Mouse (Mus musculus) neural tube, embryonic 11.5 days (tissue): ENCODE measurements around the gene Mmadhc. TPM values are rescaled to one million over a fixed set of nuclear protein-coding genes. Genes with fewer than 3 reads are reported as not detected.
A peak's percentile ranks its signal among the peaks of the same experiment; 100 is the strongest.

Experiments
- ATAC-seq: fragments of 200-750 bp; cut with Nextera tagmentation; 2 replicates; pipeline ENCODE4 v1.8.0; 2017; ENCODE audit warnings: moderate number of reproducible peaks, mild to moderate bottlenecking, moderate TSS enrichment, moderate library complexity; ENCODE audit not compliant: insufficient read depth, low FRiP score, low TSS enrichment
- DNase-seq: peaks from one replicate; pipeline ENCODE4 v3.0.0-alpha.2; 2015; ENCODE audit warnings: low spot score
- H3K27ac ChIP-seq: fragments of 300-500 bp; sonication (generic); 2 replicates; pipeline ENCODE4 v1.5.1; 2014; ENCODE audit warnings: low read depth, mild to moderate bottlenecking, low read length
- H3K27me3 ChIP-seq: fragments of 300-500 bp; sonication (generic); 2 replicates; pipeline ENCODE4 v1.6.1; 2014; ENCODE audit warnings: mild to moderate bottlenecking, low read length, mixed read lengths; ENCODE audit not compliant: control insufficient read depth, insufficient read depth
- H3K36me3 ChIP-seq: fragments of 300-500 bp; sonication (generic); 2 replicates; pipeline ENCODE4 v1.6.1; 2014; ENCODE audit warnings: mild to moderate bottlenecking, low read length, moderate library complexity, mixed read lengths; ENCODE audit not compliant: control insufficient read depth, insufficient read depth
- H3K4me1 ChIP-seq: fragments of 300-500 bp; sonication (generic); 2 replicates; pipeline ENCODE4 v1.6.1; 2014; ENCODE audit warnings: low read length, mixed read lengths; ENCODE audit not compliant: control insufficient read depth, insufficient read depth
- H3K4me2 ChIP-seq: fragments of 300-500 bp; sonication (generic); 2 replicates; pipeline ENCODE4 v1.6.1; 2014; ENCODE audit warnings: low read depth, mild to moderate bottlenecking, moderate library complexity
- H3K4me3 ChIP-seq: fragments of 300-500 bp; sonication (generic); 2 replicates; pipeline ENCODE4 v1.5.1; 2014; ENCODE audit warnings: low read depth, low read length
- H3K9ac ChIP-seq: fragments of 300-500 bp; sonication (generic); 2 replicates; pipeline ENCODE4 v1.6.1; 2014; ENCODE audit warnings: mild to moderate bottlenecking, low read length
- H3K9me3 ChIP-seq: fragments of 300-500 bp; sonication (generic); 2 replicates; pipeline ENCODE4 v1.6.1; 2016; ENCODE audit warnings: low read length; ENCODE audit not compliant: control insufficient read depth
- WGBS: fragments of 180-500 bp; shearing (Covaris S2); extraction: QIAGEN DNeasy Blood & Tissue Kit; methylation state at CpG from one replicate; pipeline ENCODE4 v1.1.7; 2014; 5-methylcytosine and 5-hydroxymethylcytosine counted together
- polyA plus RNA-seq: library from polyadenylated mRNA; unstranded; fragments of >200 nt; fragmentation: Nextera tagmentation; extraction: Ambion mirVana; gene quantifications from 2 replicates; pipeline ENCODE4 v1.2.1, GENCODE M21; 2014

The Mmadhc gene
- polyA plus RNA-seq: 173 and 178 TPM in 2 replicates

- Histone ChIP-seq H3K27ac (peak within 1 kb of the TSS; percentile 73), H3K4me3 (peak within 1 kb of the TSS; percentile 89), H3K9ac (peak within 1 kb of the TSS; percentile 93), H3K36me3 (no peaks in the 10 kb centered on the region; the same call in 1 of the 2 replicates), H3K27me3 (no peaks in the 10 kb centered on the region), H3K4me1 (peaks cover 10% of the 10 kb centered on the region), H3K4me2 (peak within 1 kb of the TSS; percentile 70), H3K9me3 (no peaks in the 10 kb centered on the region)
- peak; percentile 94 for DNase-seq
- WGBS: under 1% methylated on average over 52 of the region's 58 CpGs
- peak; percentile 93 for ATAC-seq
Observed at GRCm38 (mm10) chr2:50296109-50296986, at the start of gene Mmadhc. Gene Mmadhc (minus strand): TSS chr2:50296801.

- no peak overlapping the region for H3K4me2 ChIP-seq
- H3K9me3 ChIP-seq: no peaks in the 10 kb centered on the region
- H3K4me1 ChIP-seq: no peaks in the 10 kb centered on the region
- 72% methylated on average over 8 of the region's 8 CpGs for WGBS
- H3K4me3 ChIP-seq: no peak overlapping the region
- H3K27me3 ChIP-seq: no peaks in the 10 kb centered on the region
- H3K9ac ChIP-seq: no peak overlapping the region
- no peak overlapping the region for H3K27ac ChIP-seq
- no peak for ATAC-seq
- H3K36me3 ChIP-seq: no peaks in the 10 kb centered on the region
- DNase-seq: peak; percentile 19
Observed at GRCm38 (mm10) chr2:50343598-50343997, 47.0 kb upstream of the Mmadhc start.

- Histone ChIP-seq H3K27me3 (no peaks in the 10 kb centered on the region), H3K4me2 (no peak overlapping the region), H3K9ac (no peak overlapping the region), H3K36me3 (no peaks in the 10 kb centered on the region), H3K9me3 (no peaks in the 10 kb centered on the region), H3K27ac (no peak overlapping the region), H3K4me3 (no peak overlapping the region), H3K4me1 (no peaks in the 10 kb centered on the region)
- 80% methylated on average over 3 of the region's 3 CpGs for WGBS
- DNase-seq (no peak), ATAC-seq (no peak)
Observed at GRCm38 (mm10) chr2:50339061-50339460, 42.5 kb upstream of the Mmadhc start.

GRCm38 (mm10) chr2:50337596-50337995, 41.0 kb upstream of the Mmadhc start:
- Histone ChIP-seq H3K4me3 (no peak overlapping the region), H3K36me3 (no peaks in the 10 kb centered on the region), H3K4me2 (no peak overlapping the region), H3K27me3 (no peaks in the 10 kb centered on the region), H3K27ac (no peak overlapping the region), H3K4me1 (no peaks in the 10 kb centered on the region), H3K9ac (no peak overlapping the region), H3K9me3 (no peaks in the 10 kb centered on the region)
- DNase-seq (no peak), ATAC-seq (no peak)
- 79% methylated on average over 1 of the region's 1 CpGs for WGBS

GRCm38 (mm10) chr2:50331716-50332270, 35.2 kb upstream of the Mmadhc start:
- no peaks in the 10 kb centered on the region for H3K4me1 ChIP-seq
- no peaks in the 10 kb centered on the region for H3K36me3 ChIP-seq
- H3K4me3 ChIP-seq: no peak overlapping the region
- H3K27me3 ChIP-seq: no peaks in the 10 kb centered on the region
- 49% methylated on average over 5 of the region's 5 CpGs for WGBS
- H3K27ac ChIP-seq: no peak overlapping the region
- no peak for ATAC-seq
- no peak for DNase-seq
- no peak overlapping the region for H3K9ac ChIP-seq
- no peaks in the 10 kb centered on the region for H3K9me3 ChIP-seq
- no peak overlapping the region for H3K4me2 ChIP-seq

GRCm38 (mm10) chr2:50328181-50328580, 31.6 kb upstream of the Mmadhc start:
- Histone ChIP-seq H3K9ac (no peak overlapping the region), H3K36me3 (no peaks in the 10 kb centered on the region), H3K27me3 (no peaks in the 10 kb centered on the region), H3K4me2 (no peak overlapping the region), H3K27ac (no peak overlapping the region), H3K4me1 (no peaks in the 10 kb centered on the region), H3K4me3 (no peak overlapping the region), H3K9me3 (no peaks in the 10 kb centered on the region)
- ATAC-seq (no peak), DNase-seq (no peak)
- 70% methylated on average over 4 of the region's 4 CpGs for WGBS

GRCm38 (mm10) chr2:50324799-50325198, 28.2 kb upstream of the Mmadhc start:
- Histone ChIP-seq H3K4me1 (no peaks in the 10 kb centered on the region), H3K9me3 (no peaks in the 10 kb centered on the region), H3K4me2 (no peak overlapping the region), H3K4me3 (no peak overlapping the region), H3K9ac (no peak overlapping the region), H3K36me3 (no peaks in the 10 kb centered on the region), H3K27ac (no peak overlapping the region), H3K27me3 (no peaks in the 10 kb centered on the region)
- ATAC-seq (no peak), DNase-seq (no peak)
- 82% methylated on average over 7 of the region's 7 CpGs for WGBS

GRCm38 (mm10) chr2:50306663-50307320, 10.2 kb upstream of the Mmadhc start:
- 50% methylated on average over 9 of the region's 9 CpGs for WGBS
- Histone ChIP-seq H3K9me3 (no peaks in the 10 kb centered on the region), H3K4me1 (no peaks in the 10 kb centered on the region), H3K27me3 (no peaks in the 10 kb centered on the region), H3K36me3 (no peaks in the 10 kb centered on the region), H3K4me2 (no peak overlapping the region), H3K27ac (no peak overlapping the region), H3K9ac (no peak overlapping the region), H3K4me3 (no peak overlapping the region)
- DNase-seq: peak; percentile 70
- ATAC-seq: no peak
